Mouse (Mus musculus) yolk sac, embryonic 10.5 days (tissue): ENCODE data around the gene Nfe2l2.

Source experiments
- DNase-seq: peaks from one replicate; pipeline ENCODE4 v3.0.0-alpha.2; 2017; ENCODE audit warnings: low spot score

Nfe2l2 gene

GRCm38 (mm10) chr2:75704234-75705161 lies at the start of gene Nfe2l2:
Nfe2l2 (minus strand) TSS chr2:75704641.
- peak; percentile 100 for DNase-seq

- DNase-seq, result no peak
Measured at GRCm38 (mm10) chr2:75752306-75753175, 48.1 kb upstream of the Nfe2l2 start.

GRCm38 (mm10) chr2:75751896-75752295 lies 47.5 kb upstream of the Nfe2l2 start:
- no peak for DNase-seq

GRCm38 (mm10) chr2:75750869-75751268 lies 46.4 kb upstream of the Nfe2l2 start:
- no peak for DNase-seq

GRCm38 (mm10) chr2:75750043-75750718 lies 45.7 kb upstream of the Nfe2l2 start:
- DNase-seq, result no peak

- DNase-seq, result no peak
Measured at GRCm38 (mm10) chr2:75748841-75749240, 44.4 kb upstream of the Nfe2l2 start.

GRCm38 (mm10) chr2:75737006-75737503 lies 32.6 kb upstream of the Nfe2l2 start:
- DNase-seq, result no peak

- no peak for DNase-seq
Measured at GRCm38 (mm10) chr2:75734196-75734865, 29.9 kb upstream of the Nfe2l2 start.

GRCm38 (mm10) chr2:75733177-75733576 lies 28.7 kb upstream of the Nfe2l2 start:
- DNase-seq, result no peak

GRCm38 (mm10) chr2:75731929-75732328 lies 27.5 kb upstream of the Nfe2l2 start:
- no peak for DNase-seq

GRCm38 (mm10) chr2:75731233-75731651 lies 26.8 kb upstream of the Nfe2l2 start:
- no peak for DNase-seq

GRCm38 (mm10) chr2:75730052-75730451 lies 25.6 kb upstream of the Nfe2l2 start:
- DNase-seq, result no peak

- DNase-seq, result no peak
Measured at GRCm38 (mm10) chr2:75724863-75725445, 20.5 kb upstream of the Nfe2l2 start.

GRCm38 (mm10) chr2:75723481-75723880 lies 19.0 kb upstream of the Nfe2l2 start:
- no peak for DNase-seq

- DNase-seq, result no peak
Measured at GRCm38 (mm10) chr2:75722893-75723292, 18.5 kb upstream of the Nfe2l2 start.

- no peak for DNase-seq
Measured at GRCm38 (mm10) chr2:75720236-75721027, 16.0 kb upstream of the Nfe2l2 start.

- no peak for DNase-seq
Measured at GRCm38 (mm10) chr2:75719331-75719869, 15.0 kb upstream of the Nfe2l2 start.

- DNase-seq, result peak; percentile 65
Measured at GRCm38 (mm10) chr2:75716046-75717016, 11.9 kb upstream of the Nfe2l2 start.

GRCm38 (mm10) chr2:75714766-75715165 lies 10.3 kb upstream of the Nfe2l2 start:
- no peak for DNase-seq
